Mouse (Mus musculus) heart, embryonic 11.5 days (tissue): ENCODE measurements around the gene Pitpnm1. TPM values are rescaled to one million over a fixed set of nuclear protein-coding genes. Genes with fewer than 3 reads are reported as not detected.
"Not testable (repeated sequence)": the region's sequence is repeated elsewhere in the genome, so short reads cannot be mapped to it uniquely, and the experiment has no call there.

Experiments
- ATAC-seq: fragments of 200-750 bp; cut with Nextera tagmentation; replicated peaks from 2 replicates; pipeline ENCODE4 v1.8.0; 2017; ENCODE audit warnings: moderate library complexity; ENCODE audit not compliant: insufficient number of reproducible peaks, low FRiP score, low TSS enrichment
- H3K27ac ChIP-seq: fragments of 300-500 bp; sonication (generic); 2 replicates; pipeline ENCODE4 v1.5.1; 2014; ENCODE audit warnings: mild to moderate bottlenecking, low read depth, low read length
- H3K27me3 ChIP-seq: fragments of 300-500 bp; sonication (generic); 2 replicates; pipeline ENCODE4 v1.6.1; 2014; ENCODE audit warnings: mild to moderate bottlenecking, low read length, mixed read lengths; ENCODE audit not compliant: control insufficient read depth, insufficient read depth
- H3K36me3 ChIP-seq: fragments of 300-500 bp; sonication (generic); 2 replicates; pipeline ENCODE4 v1.6.1; 2014; ENCODE audit warnings: mild to moderate bottlenecking, low read length, moderate library complexity, mixed read lengths; ENCODE audit not compliant: control insufficient read depth, insufficient read depth
- H3K4me1 ChIP-seq: fragments of 300-500 bp; sonication (generic); 2 replicates; pipeline ENCODE4 v1.6.1; 2014; ENCODE audit warnings: low read length; ENCODE audit not compliant: control insufficient read depth, insufficient read depth
- H3K4me2 ChIP-seq: fragments of 300-500 bp; sonication (generic); 2 replicates; pipeline ENCODE4 v1.6.1; 2014; ENCODE audit warnings: mild to moderate bottlenecking, moderate library complexity
- H3K4me3 ChIP-seq: fragments of 300-500 bp; sonication (generic); 2 replicates; pipeline ENCODE4 v1.5.1; 2014; ENCODE audit warnings: low read depth, low read length
- H3K9ac ChIP-seq: fragments of 300-500 bp; sonication (generic); 2 replicates; pipeline ENCODE4 v1.6.1; 2014; ENCODE audit warnings: mild to moderate bottlenecking, low read depth, low read length, moderate library complexity
- H3K9me3 ChIP-seq: fragments of 300-500 bp; sonication (generic); replicated peaks from 2 replicates; pipeline ENCODE4 v1.6.1; 2016; ENCODE audit warnings: low read length; ENCODE audit not compliant: control insufficient read depth
- WGBS: fragments of 180-500 bp; shearing (Covaris S2); extraction: QIAGEN DNeasy Blood & Tissue Kit; methylation state at CpG from one replicate; pipeline ENCODE4 v1.1.7; 2014; ENCODE audit not compliant: insufficient replicate concordance; 5-methylcytosine and 5-hydroxymethylcytosine counted together
- polyA plus RNA-seq: library from polyadenylated mRNA; unstranded; fragments of >200 nt; fragmentation: Nextera tagmentation; extraction: Ambion mirVana; gene quantifications from 2 replicates; pipeline ENCODE4 v1.2.1, GENCODE M21; 2014

The Pitpnm1 gene
- polyA plus RNA-seq, 1 experiment from 2014 or later = 15.5 TPM

GRCm38 (mm10) chr19:4064501-4064900 is 35.3 kb upstream of the Pitpnm1 start:
- H3K27me3 ChIP-seq, H3K4me1 ChIP-seq, H3K36me3 ChIP-seq, ATAC-seq, H3K27ac ChIP-seq, H3K4me3 ChIP-seq, H3K9me3 ChIP-seq, H3K9ac ChIP-seq, H3K4me2 ChIP-seq: not testable (repeated sequence)
- 33% methylated on average over 1 of the region's 11 CpGs for WGBS

- Histone ChIP-seq H3K27me3 (no peaks in the 10 kb centered on the region), H3K9me3 (no peaks in the 10 kb centered on the region), H3K9ac (no peak overlapping the region), H3K27ac (no peak overlapping the region), H3K4me1 (no peaks in the 10 kb centered on the region), H3K4me2 (no peak overlapping the region), H3K36me3 (no peaks in the 10 kb centered on the region), H3K4me3 (no peak overlapping the region)
- ATAC-seq = no peak
- WGBS = 84% methylated on average over 6 of the region's 6 CpGs
Measured at GRCm38 (mm10) chr19:4066280-4066679, 33.5 kb upstream of the Pitpnm1 start.

- no peak overlapping the region for H3K4me3 ChIP-seq
- H3K9me3 ChIP-seq = no peaks in the 10 kb centered on the region
- ATAC-seq = no peak
- no peak overlapping the region for H3K27ac ChIP-seq
- H3K4me2 ChIP-seq = no peak overlapping the region
- no peak overlapping the region for H3K9ac ChIP-seq
- H3K4me1 ChIP-seq = no peaks in the 10 kb centered on the region
- no peaks in the 10 kb centered on the region for H3K36me3 ChIP-seq
- no peaks in the 10 kb centered on the region for H3K27me3 ChIP-seq
Measured at GRCm38 (mm10) chr19:4066877-4067276, 32.9 kb upstream of the Pitpnm1 start.

- H3K9me3 ChIP-seq, ATAC-seq, H3K4me1 ChIP-seq, H3K27me3 ChIP-seq, H3K4me3 ChIP-seq, H3K36me3 ChIP-seq, H3K4me2 ChIP-seq, H3K27ac ChIP-seq, H3K9ac ChIP-seq: not testable (repeated sequence)
- WGBS = 85% methylated on average over 2 of the region's 2 CpGs
Measured at GRCm38 (mm10) chr19:4068242-4068641, 31.6 kb upstream of the Pitpnm1 start.

- WGBS = 68% methylated on average over 15 of the region's 15 CpGs
- H3K36me3 ChIP-seq = no peaks in the 10 kb centered on the region
- H3K4me1 ChIP-seq = no peaks in the 10 kb centered on the region
- ATAC-seq = no peak
- no peak overlapping the region for H3K4me2 ChIP-seq
- H3K9me3 ChIP-seq = no peaks in the 10 kb centered on the region
- no peak overlapping the region for H3K4me3 ChIP-seq
- H3K27me3 ChIP-seq = no peaks in the 10 kb centered on the region
- no peak overlapping the region for H3K9ac ChIP-seq
- H3K27ac ChIP-seq = no peak overlapping the region
Measured at GRCm38 (mm10) chr19:4068717-4069410, 30.9 kb upstream of the Pitpnm1 start.

GRCm38 (mm10) chr19:4070311-4070710 is 29.5 kb upstream of the Pitpnm1 start:
- Histone ChIP-seq H3K9ac (no peak overlapping the region), H3K27ac (no peak overlapping the region), H3K4me3 (no peak overlapping the region), H3K4me1 (no peaks in the 10 kb centered on the region), H3K4me2 (no peak overlapping the region), H3K9me3 (no peaks in the 10 kb centered on the region), H3K36me3 (no peaks in the 10 kb centered on the region), H3K27me3 (no peaks in the 10 kb centered on the region)
- WGBS = 71% methylated on average over 15 of the region's 15 CpGs
- ATAC-seq = no peak

- H3K27ac ChIP-seq = no peak overlapping the region
- WGBS = 74% methylated on average over 8 of the region's 8 CpGs
- no peak overlapping the region for H3K4me2 ChIP-seq
- no peak overlapping the region for H3K9ac ChIP-seq
- no peaks in the 10 kb centered on the region for H3K27me3 ChIP-seq
- H3K4me1 ChIP-seq = no peaks in the 10 kb centered on the region
- H3K36me3 ChIP-seq = no peaks in the 10 kb centered on the region
- no peak overlapping the region for H3K4me3 ChIP-seq
- H3K9me3 ChIP-seq = no peaks in the 10 kb centered on the region
- ATAC-seq = no peak
Measured at GRCm38 (mm10) chr19:4070756-4071155, 29.0 kb upstream of the Pitpnm1 start.

GRCm38 (mm10) chr19:4071406-4071805 is 28.4 kb upstream of the Pitpnm1 start:
- Histone ChIP-seq H3K4me1 (no peaks in the 10 kb centered on the region), H3K27me3 (no peaks in the 10 kb centered on the region), H3K27ac (no peak overlapping the region), H3K9me3 (no peaks in the 10 kb centered on the region), H3K4me2 (no peak overlapping the region), H3K36me3 (no peaks in the 10 kb centered on the region), H3K4me3 (no peak overlapping the region), H3K9ac (no peak overlapping the region)
- WGBS = 89% methylated on average over 6 of the region's 6 CpGs
- no peak for ATAC-seq

- no peak overlapping the region for H3K9ac ChIP-seq
- no peaks in the 10 kb centered on the region for H3K27me3 ChIP-seq
- no peak overlapping the region for H3K4me3 ChIP-seq
- H3K4me2 ChIP-seq = no peak overlapping the region
- H3K27ac ChIP-seq = no peak overlapping the region
- no peaks in the 10 kb centered on the region for H3K36me3 ChIP-seq
- no peak for ATAC-seq
- H3K9me3 ChIP-seq = no peaks in the 10 kb centered on the region
- no peaks in the 10 kb centered on the region for H3K4me1 ChIP-seq
- 82% methylated on average over 6 of the region's 6 CpGs for WGBS
Measured at GRCm38 (mm10) chr19:4072706-4073424, 26.9 kb upstream of the Pitpnm1 start.
